Mouse (Mus musculus): ENCODE results near the gene Ttc16.

Gene Ttc16

DNA sequence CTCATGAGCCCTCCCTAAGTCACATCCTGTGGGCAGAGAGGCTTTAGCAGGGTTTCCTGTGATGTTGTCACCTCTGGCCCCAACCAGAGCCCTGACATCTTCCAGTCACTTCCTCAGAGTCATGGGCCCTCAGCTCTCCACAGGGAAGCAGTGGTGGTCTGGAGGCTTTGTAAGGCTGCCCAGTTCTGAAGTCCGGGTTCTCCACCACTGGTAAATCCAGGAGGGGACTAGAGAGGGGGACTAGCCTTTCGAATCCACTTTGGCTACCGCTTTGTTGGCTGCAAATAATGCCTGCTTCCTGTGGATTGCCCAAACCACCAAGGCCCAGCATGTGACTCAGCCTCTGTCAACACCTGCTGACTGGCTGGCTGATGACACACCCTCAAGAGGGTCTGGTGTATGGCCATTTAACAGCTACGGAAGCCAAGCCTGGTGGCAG, 60.4 kb downstream of the Ttc16 start:
- DNase-seq (ENCODE audit: low spot score), result no peak

DNA sequence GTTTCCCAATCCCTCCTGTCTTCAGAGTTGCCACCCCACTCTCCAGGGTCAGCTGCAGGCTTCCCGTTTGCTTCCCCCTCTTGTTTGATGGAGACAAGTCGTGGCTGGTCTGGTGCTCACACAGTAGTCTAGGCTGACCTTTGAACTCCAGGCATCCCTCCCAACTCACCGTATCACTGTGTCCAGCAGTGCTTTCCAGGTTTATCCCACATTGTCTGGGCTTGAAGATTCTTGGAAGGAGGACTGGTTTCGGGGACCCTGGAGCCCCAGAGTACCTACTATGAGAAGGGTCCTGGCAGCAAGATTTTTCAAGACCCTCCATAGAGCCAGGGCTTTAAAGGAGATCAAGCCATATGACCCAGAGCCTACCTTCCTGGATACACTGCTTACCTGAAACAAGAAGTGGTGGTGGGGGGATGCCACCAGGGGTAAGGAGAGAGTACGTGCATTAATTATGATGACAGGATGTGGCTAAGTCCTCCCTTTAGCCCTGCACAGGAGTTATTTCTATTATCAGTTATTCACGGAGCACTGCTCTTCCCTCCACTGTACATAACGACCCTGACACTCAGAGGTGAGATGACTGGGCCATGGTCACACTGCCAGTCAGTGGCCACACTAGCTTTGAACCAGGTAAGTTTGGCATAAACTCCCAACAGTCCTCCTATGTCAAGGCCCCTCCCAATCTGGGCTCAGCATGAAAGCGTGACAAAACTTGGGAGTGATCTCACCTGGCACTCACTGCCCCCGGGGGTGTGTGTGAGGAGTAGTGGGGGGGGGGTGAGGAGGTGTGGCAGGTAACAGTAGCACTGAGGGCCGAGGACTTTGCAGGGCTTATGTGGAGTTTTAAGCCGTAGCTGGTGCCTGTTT, 61.1 kb downstream of the Ttc16 start:
- DNase-seq (ENCODE audit: low spot score), result no peak

DNA sequence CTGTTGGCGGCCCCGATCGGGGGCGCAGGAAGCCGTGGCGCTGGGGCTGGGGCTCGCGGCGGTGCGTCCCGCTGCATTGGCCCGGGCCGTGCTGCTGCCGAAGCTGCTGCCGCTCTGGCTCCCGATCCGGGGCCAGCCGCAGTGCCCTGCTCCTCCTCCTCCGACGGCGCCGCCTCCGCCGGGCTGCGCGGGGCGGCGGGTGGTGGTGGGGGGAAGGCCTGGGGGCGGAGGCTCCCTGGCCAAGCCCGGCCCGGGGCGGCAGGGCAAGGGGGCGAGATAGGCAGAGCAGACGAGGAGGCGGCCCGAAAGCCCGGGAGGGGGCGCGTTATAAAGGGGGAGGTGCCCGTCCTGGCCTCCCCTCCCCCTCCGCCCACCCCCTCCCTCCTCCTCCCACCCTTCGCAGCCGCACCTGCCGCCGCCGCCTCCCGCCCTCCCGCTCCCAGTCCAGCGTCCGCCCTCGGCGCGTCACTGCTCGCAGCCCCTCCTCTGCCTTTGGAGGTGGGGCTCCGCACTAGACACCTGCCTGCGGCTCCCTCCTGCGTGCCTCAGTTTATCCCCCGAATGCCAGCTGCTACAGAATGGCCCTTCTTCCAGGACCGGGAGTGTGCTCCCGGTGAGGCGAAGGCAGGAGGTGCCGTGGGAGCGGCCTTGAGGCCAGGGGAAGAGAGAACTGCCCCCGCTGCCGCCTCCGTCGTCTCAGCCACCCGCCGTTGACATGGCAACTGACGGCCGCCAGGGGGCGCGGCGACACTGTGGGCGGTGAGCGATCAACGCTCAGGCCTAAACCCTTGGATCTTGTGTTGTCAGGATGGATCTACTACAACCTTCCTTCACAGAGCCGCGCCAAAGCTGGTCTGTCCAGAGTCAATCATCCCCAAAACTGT, 62.3 kb downstream of the Ttc16 start, which contains the start of gene Cdk9:
Gene Cdk9 (minus strand): TSS at position 143 of the 884 bp plus-strand sequence.
- peak; percentile 95 for DNase-seq (ENCODE audit: low spot score)

DNA sequence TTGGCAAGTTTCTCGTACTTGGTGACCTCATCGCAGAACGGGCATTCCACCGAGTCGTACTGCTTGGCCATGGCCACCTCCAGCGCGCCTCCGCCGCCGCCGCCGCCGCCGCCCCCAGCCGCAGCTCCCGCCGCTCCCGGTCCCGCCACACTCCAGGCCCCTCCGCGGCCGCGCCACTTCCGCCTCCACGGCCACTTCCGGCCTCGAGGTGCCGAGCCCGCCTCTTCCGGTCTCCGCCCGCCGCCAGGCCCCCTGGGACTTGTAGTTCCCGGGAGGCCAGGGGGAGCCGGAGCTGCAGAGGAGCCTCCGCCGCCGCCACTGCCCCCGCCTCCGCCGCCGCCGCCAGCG, 62.9 kb downstream of the Ttc16 start:
- DNase-seq (ENCODE audit: low spot score), result peak; percentile 97

DNA sequence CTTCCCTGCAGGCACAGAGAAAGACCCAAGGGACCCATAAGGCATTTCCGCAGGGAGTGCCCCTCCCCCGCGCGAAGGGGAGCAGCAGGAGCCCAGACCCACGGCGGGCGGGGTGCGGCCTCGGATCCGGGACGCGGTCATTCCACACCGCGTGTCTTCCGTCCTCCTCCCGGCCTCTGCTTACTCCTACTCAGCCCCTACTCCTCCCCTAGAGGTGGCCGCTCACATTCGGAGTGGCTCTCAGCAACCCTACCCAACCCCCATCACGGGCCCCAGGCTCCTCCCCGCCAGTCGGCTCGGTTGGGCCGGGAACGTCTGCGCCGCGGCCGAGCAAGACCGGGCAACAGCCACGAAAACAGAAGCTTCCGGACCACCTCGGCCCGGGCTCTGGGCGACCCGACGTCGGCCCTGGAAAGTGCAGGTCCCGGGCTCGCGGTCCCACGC, 63.3 kb downstream of the Ttc16 start:
- peak; percentile 85 for DNase-seq (ENCODE audit: low spot score)

DNA sequence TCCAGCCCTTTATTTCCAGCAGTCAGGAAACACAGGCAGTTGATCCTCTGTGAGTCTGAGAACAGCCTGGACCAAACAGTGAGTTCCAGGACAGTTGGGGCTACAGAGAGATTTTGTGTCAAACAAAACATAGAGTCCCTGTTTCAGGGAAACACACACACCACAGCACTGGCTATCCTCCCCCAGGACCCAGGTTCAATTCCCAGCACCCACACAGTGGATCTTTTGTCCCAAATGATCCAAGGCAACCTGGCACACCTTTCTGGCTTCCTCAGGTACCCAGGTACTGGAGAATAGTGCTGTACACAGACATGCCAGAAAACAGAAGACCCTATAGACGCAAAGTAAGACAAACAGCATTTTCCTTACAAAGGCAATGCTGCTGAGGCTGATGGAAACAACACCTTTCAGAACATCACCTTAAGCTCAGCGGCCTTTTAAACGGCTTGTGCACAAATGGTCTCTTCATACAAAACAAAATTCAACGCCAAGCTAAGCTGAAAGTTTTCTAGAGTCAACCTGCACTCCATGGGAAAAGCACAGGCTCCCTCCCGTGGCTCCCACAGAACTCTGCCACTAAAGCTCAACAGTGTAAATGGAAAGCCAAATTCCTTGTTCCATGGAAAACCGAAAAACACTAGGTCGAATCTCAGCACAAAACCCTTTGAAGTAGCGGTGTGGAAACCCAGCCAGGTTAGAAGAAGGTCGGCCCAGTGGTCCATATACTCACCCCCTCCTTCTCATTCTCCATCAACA, 64.0 kb downstream of the Ttc16 start:
- DNase-seq (ENCODE audit: low spot score), result no peak

DNA sequence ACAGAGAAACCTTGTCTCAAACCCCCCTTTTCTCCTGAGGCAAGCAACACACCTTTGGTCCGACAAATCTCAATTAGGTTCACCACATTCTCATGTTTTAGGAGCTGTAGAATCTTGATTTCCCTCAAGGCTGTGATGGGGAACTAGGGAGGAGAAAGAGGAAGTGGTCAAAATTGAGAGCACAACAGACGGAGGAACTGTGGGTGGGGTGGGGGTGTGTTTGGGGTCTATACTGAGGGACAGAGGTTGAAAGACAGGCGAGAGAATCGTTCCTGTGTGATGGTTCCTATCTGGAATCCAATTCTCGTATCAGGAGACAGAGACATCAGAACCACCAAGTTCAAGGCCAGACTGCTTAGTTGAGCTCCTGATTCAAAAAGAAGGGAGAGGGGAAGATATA, 65.0 kb downstream of the Ttc16 start:
- no peak for DNase-seq (ENCODE audit: low spot score)

DNA sequence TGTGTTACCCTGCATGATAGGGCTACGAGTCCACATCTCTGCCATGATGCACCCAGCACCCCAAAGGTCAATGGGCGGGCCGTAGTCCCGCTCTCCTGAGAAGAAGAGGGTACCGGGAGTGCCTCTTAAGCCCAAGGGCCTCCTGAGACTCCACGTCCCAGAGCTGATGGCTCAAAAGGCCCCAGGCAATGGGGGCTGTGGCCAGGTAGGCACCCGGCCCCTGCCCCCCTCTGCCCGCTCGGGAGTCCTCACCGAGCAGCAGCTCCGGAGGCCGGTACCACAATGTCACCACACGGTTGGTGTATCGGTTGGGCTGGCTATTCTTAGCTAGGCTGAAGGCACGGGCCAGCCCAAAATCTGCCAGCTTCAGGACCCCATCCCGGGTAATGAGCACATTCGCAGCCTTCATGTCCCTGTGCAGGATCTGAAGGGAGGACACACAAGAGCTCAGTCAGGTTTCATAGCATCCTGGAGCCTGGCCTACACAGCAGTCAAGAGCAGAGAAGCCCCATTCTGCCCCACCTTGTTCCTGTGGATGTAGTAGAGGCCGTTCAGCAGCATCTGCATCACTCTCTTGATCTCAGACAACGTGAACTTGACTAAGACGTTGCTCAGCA, 65.8 kb downstream of the Ttc16 start:
- no peak for DNase-seq (ENCODE audit: low spot score)

DNA sequence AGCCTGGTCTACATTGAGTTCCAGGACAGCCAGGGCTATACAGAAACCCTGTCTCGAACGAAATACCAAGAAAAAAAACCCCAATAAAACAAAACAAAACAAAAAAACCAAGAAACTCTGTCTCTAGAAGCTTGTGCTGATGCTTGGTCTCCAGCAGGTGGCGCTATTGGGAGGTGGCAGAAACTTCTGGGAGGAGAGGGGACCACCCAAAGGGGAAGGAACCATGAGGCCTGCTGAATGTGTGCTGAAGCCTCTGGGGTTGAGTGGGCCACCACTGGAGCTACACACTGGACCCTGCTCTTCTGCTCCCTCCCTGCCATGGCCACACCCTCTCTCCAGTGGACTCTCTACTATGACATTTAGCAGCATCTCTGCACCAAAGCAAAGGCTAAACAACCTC, 66.8 kb downstream of the Ttc16 start:
- peak; percentile 89 for DNase-seq (ENCODE audit: low spot score)

Measured in testis, postnatal 10 days (tissue).